11 mouse cellular contexts compared by ENCODE assay signal in genomic region chr14:121219226-121220039, GRCm38 (mm10).
A peak's percentile ranks its signal among the peaks of the same experiment; 100 is the strongest.
DNase-seq lines count a peak whose midpoint lies in the region; ATAC-seq and TF ChIP-seq lines count a peak whose summit lies in the region.
"Had no signal": no experiment of that assay in that cellular context is flagged by ENCODE, and none has a peak within 500 bp of the region (broad histone marks: within the 10 kb centered on the region; RNA-seq: fewer than 3 reads in every experiment).

No protein-coding gene starts in this region.

- no peak for TF ChIP-seq CTCF in layer of hippocampus, adult 2 months (conservative IDR thresholded peaks at IDR 0.05)

- H3K9ac ChIP-seq in midbrain, embryonic 15.5 days, result no peak overlapping the region
- H3K9ac ChIP-seq: lung, embryonic 14.5 days had no signal

- ATAC-seq in midbrain, embryonic 15.5 days (replicated peaks), result peak; percentile 63

- H3K4me2 ChIP-seq in midbrain, embryonic 15.5 days, result no peak overlapping the region
- H3K4me2 ChIP-seq: liver, embryonic 11.5 days; lung, embryonic 14.5 days had no signal

- H3K27me3 ChIP-seq in midbrain, embryonic 15.5 days (replicated peaks), result no peaks in the 10 kb centered on the region

- H3K4me3 ChIP-seq in layer of hippocampus, adult 2 months, result no peak overlapping the region
- no peak overlapping the region for H3K4me3 ChIP-seq in midbrain, embryonic 15.5 days

- peak overlapping the region; percentile 5; the same call in 1 of the 2 replicates for H3K27ac ChIP-seq in layer of hippocampus, adult 2 months
- peak overlapping the region; percentile 10; the same call in 1 of the 2 replicates for H3K27ac ChIP-seq in midbrain, embryonic 15.5 days

- DNase-seq in layer of hippocampus, adult 2 months (ENCODE audit: low spot score in 2 of 2), result no peak
- DNase-seq in layer of hippocampus, postnatal 36 days, result no peak
- peak; percentile 56 for DNase-seq in R1 (ENCODE audit: low read depth, low spot score)
- DNase-seq in brain, embryonic 18.5 days (ENCODE audit: low read depth, low spot score), result peak; percentile 47
- no peak for DNase-seq in cerebellum, postnatal 4 days (ENCODE audit: low spot score in 2 of 2)
- no peak for DNase-seq in frontal cortex, postnatal 36 days (ENCODE audit: low spot score in 2 of 2)
- no peak for DNase-seq in cerebellum, adult 11 months
- DNase-seq: left cerebral cortex, postnatal 4 days; lung, embryonic 14.5 days had no signal

- WGBS in midbrain, embryonic 15.5 days, result 69% methylated on average over 10 of the region's 10 CpGs

- 0 out of 2 replicates have a peak, but pooled peaks cover 13% of the 10 kb centered on the region for H3K4me1 ChIP-seq in midbrain, embryonic 15.5 days

- H3K9me3 ChIP-seq in midbrain, embryonic 15.5 days, result no peaks in the 10 kb centered on the region

- 0 out of 2 replicates have a peak, but pooled peaks cover 5% of the 10 kb centered on the region for H3K36me3 ChIP-seq in midbrain, embryonic 15.5 days (replicated peaks)

Comparison
In these comparisons a context has a peak if more than half of its experiments do, and no peak if none do; other contexts are left out.
1. DNase-seq: peak in R1 (single experiment) and brain, embryonic 18.5 days (single experiment); none in layer of hippocampus, adult 2 months (0 of 2), layer of hippocampus, postnatal 36 days (0 of 2), cerebellum, postnatal 4 days (0 of 2), frontal cortex, postnatal 36 days (0 of 2) and cerebellum, adult 11 months (single experiment).